Mouse (Mus musculus) left cerebral cortex, postnatal 14 days (tissue): ENCODE data around the gene Rsbn1. TPM values are rescaled to one million over a fixed set of nuclear protein-coding genes. Genes with fewer than 3 reads are reported as not detected.

Experiments used
- total RNA-seq, 2 experiments: library from RNA; stranded (reverse); gene quantifications; 2 replicates each; pipeline ENCODE4 v1.2.3; 2021

Gene Rsbn1
- total RNA-seq, 2 experiments from 2014 or later: 18.0 to 18.4 TPM

Other genes with a start within 250 kb of the Rsbn1 start
- 10 to 100 TPM; 12.2 to 14.2 TPM for gene Olfml3, start 176.1 kb upstream of the Rsbn1 start, total RNA-seq
- not detected for gene Gm10964, start 174.8 kb upstream of the Rsbn1 start, total RNA-seq
- 10 to 100 TPM; 77.1 to 88.6 TPM for gene Hipk1, start 122.6 kb upstream of the Rsbn1 start, total RNA-seq
- gene Dclre1b, start 104.7 kb upstream of the Rsbn1 start, total RNA-seq: 1 to 10 TPM; 5.5 to 7.2 TPM
- 10 to 100 TPM; 12.8 to 13.4 TPM for gene Ap4b1, start 104.6 kb upstream of the Rsbn1 start, total RNA-seq
- under 1 TPM in 1 of 2 experiments, not detected in 1; 0.62 TPM for gene Gm43064, start 104.5 kb upstream of the Rsbn1 start, total RNA-seq
- gene Bcl2l15, start 81.5 kb upstream of the Rsbn1 start, total RNA-seq: under 1 TPM; 0.36 to 0.66 TPM
- under 1 TPM; 0.89 to 0.92 TPM for gene Ptpn22, start 54.3 kb upstream of the Rsbn1 start, total RNA-seq
- 10 to 100 TPM; 45.5 to 46.2 TPM for gene Phtf1, start 54.0 kb downstream of the Rsbn1 start, total RNA-seq